Mouse (Mus musculus): Measurements from ENCODE around the gene Sh2b1.

GRCm38 (mm10) chr7:126463004-126463403 is 12.2 kb downstream of the Sh2b1 start, which contains the start of gene Atp2a1:
- TF ChIP-seq CTCF (IDR thresholded peaks at IDR 0.05; ENCODE audit: low read depth) (no peak), EP300 (optimal IDR thresholded peaks at IDR 0.05) (no peak)
